Mouse (Mus musculus): Measurements from ENCODE around the gene Fhad1. TPM values are rescaled to one million over a fixed set of nuclear protein-coding genes. Genes with fewer than 3 reads are reported as not detected.

The Fhad1 gene
- total and polyA plus RNA-seq, 3 experiments: 4.8 to 8.6 (median 5.5) TPM

DNA sequence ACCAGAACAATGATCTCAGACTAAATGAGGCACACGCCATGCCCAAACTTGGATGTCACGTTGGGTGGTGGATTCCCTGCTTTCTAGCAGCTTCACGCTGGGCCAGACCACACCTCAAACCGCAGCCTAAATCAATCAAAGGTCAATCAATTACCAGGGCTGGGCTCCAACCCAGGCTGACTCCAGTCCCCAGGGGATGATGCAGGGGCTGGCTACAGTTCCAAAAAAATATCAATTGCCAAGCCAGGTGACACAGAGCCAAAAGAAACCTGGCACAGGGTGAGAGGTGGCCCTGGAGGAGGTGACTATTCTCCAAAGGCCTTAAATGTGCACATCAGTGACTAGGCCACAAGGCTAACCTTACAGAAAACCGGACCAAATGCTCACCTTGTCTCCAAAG is 149.3 kb downstream of the Fhad1 start:
- TF ChIP-seq MAX (IDR thresholded peaks at IDR 0.05; ENCODE audit: low read length) (no peak), E2F4 (IDR thresholded peaks at IDR 0.05; ENCODE audit: insufficient replicate concordance, low read depth, low read length) (no peak), JUND (conservative IDR thresholded peaks at IDR 0.05; ENCODE audit: low read depth, low read length) (no peak), POLR2AphosphoS2 (IDR thresholded peaks at IDR 0.05; ENCODE audit: low read depth, low read length) (no peak), MXI1 (IDR thresholded peaks at IDR 0.05; ENCODE audit: low read depth, low read length) (no peak)
- Histone ChIP-seq H3K4me3 (replicated peaks in 1 of 3; ENCODE audit: low read depth in 2 of 3, low read length in 2 of 3, poor library complexity in 1 of 3) (no peak overlapping the region), H3K79me2 (replicated peaks; ENCODE audit: control insufficient read depth, extremely low read depth, insufficient read depth, poor library complexity, severe bottlenecking) (no peaks in the 10 kb centered on the region), H3K27ac (ENCODE audit: insufficient read depth, low read depth) (no peak overlapping the region), H3K9ac (ENCODE audit: insufficient read depth, low read depth) (no peak overlapping the region), H3K9me3 (replicated peaks; ENCODE audit: low read length) (peaks cover 11% of the 10 kb centered on the region), H3K36me3 (replicated peaks in 1 of 2; ENCODE audit: control insufficient read depth in 1 of 2, insufficient read depth in 1 of 2, low read length in 1 of 2) (peaks cover 26 to 87% of the 10 kb centered on the region in 2 experiments), H3K4me2 (ENCODE audit: insufficient read depth, low read depth, poor library complexity, severe bottlenecking) (no peak overlapping the region), H3K4me1 (ENCODE audit: control insufficient read depth in 1 of 2, insufficient read depth in 2 of 2) (peaks cover 7 to 55% of the 10 kb centered on the region in 2 experiments), H3K27me3 (replicated peaks) (no peaks in the 10 kb centered on the region)
- dilution Hi-C loops (cut with MboI; ENCODE audit: extremely low pct_ligation_motif_present, extremely low pct_unique_long_range_greater_than_20kb, low sequenced_read_pairs): no loop called here
- in situ Hi-C loops (cut with MboI; ENCODE audit: low pct_ligation_motif_present, low pct_unique_long_range_greater_than_20kb, low sequenced_read_pairs): loop anchor here (10.0 kb wide), 1 partner anchor 209 kb away; no protein-coding TSS in a partner anchor
- DNase-seq (ENCODE audit: extremely low read depth): no peak

DNA sequence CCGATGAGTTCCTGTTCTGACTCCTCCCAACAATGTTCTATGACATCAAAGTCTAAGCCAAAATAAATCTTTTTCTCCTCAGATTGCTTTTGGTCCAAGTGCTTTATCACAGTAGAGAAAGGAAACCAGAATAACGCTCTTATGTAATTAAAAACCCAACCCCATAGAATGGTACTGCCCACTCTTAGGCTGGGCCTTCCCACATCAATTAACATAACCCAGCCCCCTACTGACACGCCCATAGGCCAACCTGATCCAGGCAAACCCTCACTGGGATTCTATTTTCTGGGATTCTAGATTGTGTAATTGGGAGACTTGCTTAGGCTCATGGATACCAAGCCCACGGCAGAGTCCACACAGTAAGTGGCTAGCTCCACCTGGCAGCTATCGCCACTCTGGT is 149.9 kb downstream of the Fhad1 start:
- in situ Hi-C loops (cut with MboI; ENCODE audit: low pct_ligation_motif_present, low pct_unique_long_range_greater_than_20kb, low sequenced_read_pairs) (loop anchor here (10.0 kb wide), 1 partner anchor 210 kb away; no protein-coding TSS in a partner anchor), dilution Hi-C loops (cut with MboI; ENCODE audit: extremely low pct_ligation_motif_present, extremely low pct_unique_long_range_greater_than_20kb, low sequenced_read_pairs) (no loop called here)
- Histone ChIP-seq H3K4me3 (replicated peaks in 1 of 3; ENCODE audit: low read depth in 2 of 3, low read length in 2 of 3, poor library complexity in 1 of 3) (no peak overlapping the region), H3K9me3 (replicated peaks; ENCODE audit: low read length) (peaks cover 11% of the 10 kb centered on the region), H3K27ac (ENCODE audit: insufficient read depth, low read depth) (no peak overlapping the region), H3K36me3 (replicated peaks in 1 of 2; ENCODE audit: control insufficient read depth in 1 of 2, insufficient read depth in 1 of 2, low read length in 1 of 2) (peaks cover 31 to 90% of the 10 kb centered on the region in 2 experiments), H3K27me3 (replicated peaks) (no peaks in the 10 kb centered on the region), H3K79me2 (replicated peaks; ENCODE audit: control insufficient read depth, extremely low read depth, insufficient read depth, poor library complexity, severe bottlenecking) (no peaks in the 10 kb centered on the region), H3K4me1 (ENCODE audit: control insufficient read depth in 1 of 2, insufficient read depth in 2 of 2) (peaks cover 2 to 54% of the 10 kb centered on the region in 2 experiments), H3K9ac (ENCODE audit: insufficient read depth, low read depth) (no peak overlapping the region), H3K4me2 (ENCODE audit: insufficient read depth, low read depth, poor library complexity, severe bottlenecking) (no peak overlapping the region)
- DNase-seq (ENCODE audit: extremely low read depth): no peak
- TF ChIP-seq UBTF (IDR thresholded peaks at IDR 0.05; ENCODE audit: low read depth, low read length) (no peak), BHLHE40 (IDR thresholded peaks at IDR 0.05; ENCODE audit: low read depth, low read length) (no peak), KAT2A (IDR thresholded peaks at IDR 0.05; ENCODE audit: insufficient replicate concordance, low read length) (no peak), POLR2A (IDR thresholded peaks at IDR 0.05; ENCODE audit: low read depth, low read length) (no peak), CHD2 (IDR thresholded peaks at IDR 0.05; ENCODE audit: low read length) (no peak), PAX5 (IDR thresholded peaks at IDR 0.05; ENCODE audit: low read length) (no peak), SMC3 (IDR thresholded peaks at IDR 0.05; ENCODE audit: low read depth, low read length) (no peak)

DNA sequence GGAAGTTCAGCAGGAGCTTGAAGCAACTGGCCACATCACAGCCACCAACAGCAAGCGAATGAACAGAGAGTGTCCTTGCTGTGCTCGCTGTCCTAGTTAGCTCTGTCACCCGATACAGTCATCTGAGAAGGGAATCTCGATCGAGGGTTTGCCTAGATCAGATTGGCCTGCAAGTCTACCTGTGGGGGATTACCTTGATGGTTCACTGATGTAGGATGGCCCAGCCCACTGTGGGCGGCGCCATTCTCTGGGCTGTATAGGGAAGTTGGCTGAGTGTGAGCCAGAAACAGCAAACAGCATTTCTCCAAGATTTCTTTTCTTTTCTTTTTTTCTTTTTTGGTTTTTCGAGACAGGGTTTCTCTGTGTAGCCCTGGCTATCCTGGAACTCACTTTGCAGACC is 150.4 kb downstream of the Fhad1 start:
- TF ChIP-seq TBP (conservative IDR thresholded peaks at IDR 0.05; ENCODE audit: low read depth, low read length): no peak
- TF ChIP-seq IRF4 (IDR thresholded peaks at IDR 0.05; ENCODE audit: low read depth, low read length): no peak
- TF ChIP-seq ZNF384 (IDR thresholded peaks at IDR 0.05; ENCODE audit: low read depth, low read length): no peak
- TF ChIP-seq POLR2AphosphoS2 (IDR thresholded peaks at IDR 0.05; ENCODE audit: low read depth, low read length): no peak
- TF ChIP-seq KAT2A (IDR thresholded peaks at IDR 0.05; ENCODE audit: insufficient replicate concordance, low read length): no peak
- H3K9me3 ChIP-seq (replicated peaks; ENCODE audit: low read length): peaks cover 11% of the 10 kb centered on the region
- no peak overlapping the region for H3K27ac ChIP-seq (ENCODE audit: insufficient read depth, low read depth)
- H3K4me1 ChIP-seq (ENCODE audit: control insufficient read depth in 1 of 2, insufficient read depth in 2 of 2): peaks cover 0 to 53% of the 10 kb centered on the region in 2 experiments
- H3K9ac ChIP-seq (ENCODE audit: insufficient read depth, low read depth): no peak overlapping the region
- H3K4me3 ChIP-seq (replicated peaks in 1 of 3; ENCODE audit: low read depth in 2 of 3, low read length in 2 of 3, poor library complexity in 1 of 3): no peak overlapping the region
- no peak for DNase-seq (ENCODE audit: extremely low read depth)
- peaks cover 35 to 93% of the 10 kb centered on the region in 2 experiments for H3K36me3 ChIP-seq (replicated peaks in 1 of 2; ENCODE audit: control insufficient read depth in 1 of 2, insufficient read depth in 1 of 2, low read length in 1 of 2)
- dilution Hi-C loops (cut with MboI; ENCODE audit: extremely low pct_ligation_motif_present, extremely low pct_unique_long_range_greater_than_20kb, low sequenced_read_pairs): no loop called here
- no peak overlapping the region for H3K4me2 ChIP-seq (ENCODE audit: insufficient read depth, low read depth, poor library complexity, severe bottlenecking)
- in situ Hi-C loops (cut with MboI; ENCODE audit: low pct_ligation_motif_present, low pct_unique_long_range_greater_than_20kb, low sequenced_read_pairs): loop anchor here (5.0 to 10.0 kb wide), 2 partner anchors 93 to 210 kb away; no protein-coding TSS in a partner anchor
- no peaks in the 10 kb centered on the region for H3K27me3 ChIP-seq (replicated peaks)
- no peaks in the 10 kb centered on the region for H3K79me2 ChIP-seq (replicated peaks; ENCODE audit: control insufficient read depth, extremely low read depth, insufficient read depth, poor library complexity, severe bottlenecking)
